Mouse (Mus musculus) mouse trophoblast stem cell (cell line): ENCODE data around the gene Gm4756.
"Not testable (repeated sequence)": the region's sequence is repeated elsewhere in the genome, so short reads cannot be mapped to it uniquely, and the experiment has no call there.

Source experiments
- in situ Hi-C, 2 experiments: fragments of 300-500 bp; cut with MseI, MboI; formaldehyde crosslinking; loops; 2 replicates in 1 of 2; 3 replicates in 1 of 2; pipeline ENCODE4 v1.15.1; 2025

Gm4756 gene

GRCm38 (mm10) chr12:72654698-72655097 lies 5.2 kb upstream of the Gm4756 start:
- in situ Hi-C loops: loop anchor here in 1 of 2 experiments (10.0 kb wide), 1 partner anchor 140 kb away; no protein-coding TSS in a partner anchor

- in situ Hi-C loops: loop anchor here in 1 of 2 experiments (5.0 kb wide), 1 partner anchor 187 kb away; no protein-coding TSS in a partner anchor
Measured at GRCm38 (mm10) chr12:72648921-72649320, 540 bp downstream of the Gm4756 start.

DNA sequence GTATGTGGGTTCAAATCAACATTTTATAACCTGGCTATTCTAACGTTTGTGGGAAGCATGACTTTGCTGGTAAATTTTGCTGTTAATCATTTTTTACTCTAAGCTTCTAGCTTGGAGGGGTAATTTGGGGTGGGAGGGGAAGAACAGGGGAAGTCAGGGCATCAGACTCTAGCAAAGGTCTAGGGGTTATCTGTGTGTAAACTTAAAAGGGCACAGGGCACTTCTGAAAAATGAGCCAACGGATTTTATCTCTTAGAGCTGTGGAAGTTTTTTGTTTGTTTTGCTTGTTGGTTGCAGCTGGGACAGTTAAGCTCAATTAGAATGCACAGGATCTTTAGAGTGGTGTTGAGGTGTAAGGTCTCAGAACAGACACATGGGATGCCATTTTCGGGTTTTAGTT lies 11.4 kb downstream of the Gm4756 start:
- in situ Hi-C loops: no loop called here

GRCm38 (mm10) chr12:72628751-72629150 lies 20.7 kb downstream of the Gm4756 start:
- in situ Hi-C loops: no loop called here

GRCm38 (mm10) chr12:72622853-72623496 lies 26.5 kb downstream of the Gm4756 start:
- in situ Hi-C loops: no loop called here

DNA sequence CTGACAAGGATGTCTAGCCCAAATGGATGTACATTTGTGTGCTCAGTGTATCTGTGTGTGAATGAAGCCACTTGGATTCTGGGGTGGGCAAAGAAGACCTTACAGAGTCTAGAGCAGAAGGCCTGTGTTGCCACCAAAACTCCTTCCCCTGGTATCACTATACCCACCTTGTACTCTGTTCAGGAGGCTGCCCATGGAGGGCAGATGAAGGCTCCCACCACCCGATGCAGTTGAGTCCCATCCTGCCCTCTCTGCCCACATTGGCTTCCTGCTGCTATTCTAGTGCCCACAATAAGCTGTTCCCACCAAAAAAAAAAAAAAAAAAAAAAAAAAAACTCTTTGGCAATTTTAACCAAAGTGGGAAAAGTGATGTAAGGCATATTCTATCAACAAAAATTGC lies 28.0 kb downstream of the Gm4756 start:
- in situ Hi-C loops: no loop called here

GRCm38 (mm10) chr12:72620856-72621255 lies 28.6 kb downstream of the Gm4756 start:
- in situ Hi-C loops: no loop called here

DNA sequence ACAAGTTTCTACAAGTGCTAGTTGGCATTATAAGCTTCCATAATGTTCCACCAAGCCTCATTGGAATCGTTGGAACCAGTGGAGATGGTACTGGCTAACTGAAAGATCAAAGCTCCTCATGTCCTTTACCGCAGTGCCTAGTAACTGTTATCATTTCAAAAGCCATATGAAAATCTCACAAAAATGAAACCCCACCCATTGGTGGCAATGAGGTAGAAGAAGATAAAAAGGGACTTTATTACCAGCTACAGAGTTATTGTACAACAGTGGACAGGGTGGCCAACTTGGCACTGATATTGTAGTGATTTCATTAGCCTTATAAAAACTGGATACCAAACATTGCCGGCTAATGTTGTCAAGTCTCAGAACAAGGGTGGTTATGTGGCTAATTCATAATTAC lies 37.4 kb downstream of the Gm4756 start:
- in situ Hi-C loops: no loop called here

DNA sequence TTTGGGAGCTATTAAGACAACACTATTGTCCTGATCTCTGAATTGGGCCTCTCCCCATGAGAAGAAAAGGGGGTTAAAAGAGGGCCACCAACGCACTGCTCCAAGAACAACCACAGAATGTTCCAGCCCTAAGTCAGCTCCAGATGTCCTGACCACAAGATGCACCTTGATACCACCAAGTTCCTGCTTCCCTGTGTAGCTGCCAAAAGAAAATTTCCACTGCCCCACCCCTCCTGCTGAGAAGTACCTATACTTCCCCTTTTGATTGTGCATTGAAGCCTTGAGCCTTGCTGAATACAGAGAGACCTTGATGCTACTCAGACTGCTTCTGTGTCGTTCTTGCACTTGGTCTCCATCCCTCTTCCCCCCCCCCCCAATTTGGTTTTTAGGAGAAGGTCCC lies 50.7 kb downstream of the Gm4756 start:
- in situ Hi-C loops: not testable (repeated sequence)

DNA sequence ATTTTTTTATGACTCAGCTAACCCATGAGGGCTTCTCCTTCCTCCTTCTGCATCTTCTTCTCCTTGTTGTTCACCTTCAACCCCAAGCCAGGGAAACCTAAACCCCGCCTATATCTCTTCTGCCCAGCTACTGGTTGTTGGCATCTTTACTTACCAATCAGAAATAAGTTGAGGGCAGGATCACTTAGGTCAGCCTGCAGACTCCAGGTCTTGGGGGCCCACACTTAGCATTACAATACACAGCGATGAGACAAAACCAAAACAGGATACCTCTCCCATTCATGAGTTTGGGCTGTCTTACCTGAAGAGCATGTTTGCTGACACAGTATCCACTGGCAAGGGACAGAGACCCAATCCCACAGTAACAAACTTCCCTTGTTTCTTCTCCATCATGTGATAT lies 55.5 kb downstream of the Gm4756 start:
- in situ Hi-C loops: no loop called here

DNA sequence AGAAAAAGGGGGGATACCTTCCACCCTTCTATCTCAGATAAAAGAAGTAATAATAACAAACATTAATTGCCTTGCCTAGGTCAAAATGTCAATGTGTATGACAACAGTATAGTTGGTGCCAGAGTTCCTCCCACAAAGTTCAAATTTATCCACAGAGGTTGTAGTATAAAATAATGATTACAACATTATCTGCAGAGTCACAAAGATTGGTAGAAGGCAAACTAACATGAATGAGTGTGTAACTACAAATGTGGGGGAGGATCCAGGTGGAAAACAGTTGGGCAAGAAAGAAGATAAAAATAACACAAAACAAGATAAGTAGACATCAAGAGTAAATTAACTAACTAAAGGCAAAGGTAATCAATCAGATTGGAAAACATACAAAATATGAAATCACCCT lies 56.5 kb downstream of the Gm4756 start:
- in situ Hi-C loops: no loop called here

DNA sequence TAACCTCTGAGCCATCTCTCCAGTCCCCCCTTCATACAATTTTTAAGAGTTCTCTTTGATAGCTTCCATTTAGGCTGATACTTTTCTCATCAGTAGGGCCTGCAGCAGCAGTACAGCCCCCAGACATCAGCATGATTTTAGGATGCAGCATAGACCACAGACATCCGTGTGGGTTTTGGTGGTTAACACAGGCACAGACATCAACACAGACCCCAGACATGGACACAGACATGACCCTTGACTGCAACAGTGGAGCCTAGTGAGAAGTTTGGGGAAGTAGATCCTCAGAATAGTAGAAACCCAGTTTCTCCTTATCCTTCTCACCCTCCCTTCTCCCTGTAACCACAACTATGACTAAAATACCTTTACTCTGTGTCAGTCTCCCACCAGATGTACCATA lies 64.1 kb downstream of the Gm4756 start:
- in situ Hi-C loops: no loop called here

DNA sequence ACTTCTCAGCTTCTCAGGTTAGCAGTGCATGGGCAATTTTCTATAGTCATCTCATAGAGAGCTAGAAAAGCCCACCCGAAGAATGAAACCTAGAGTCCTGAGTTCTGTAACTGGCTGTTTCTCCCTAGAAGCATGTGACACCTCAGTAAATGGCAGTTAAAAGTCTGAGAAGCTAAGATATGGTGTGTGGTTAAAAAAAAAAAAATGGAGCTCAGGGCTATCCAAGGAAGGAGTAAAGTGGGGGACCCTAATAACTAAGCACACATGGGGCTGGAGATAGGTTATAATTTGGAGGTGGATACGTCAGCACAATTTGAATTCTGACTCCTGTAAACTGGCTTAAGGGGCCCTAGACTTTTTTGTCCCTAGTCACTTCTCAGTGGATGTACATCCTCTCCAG lies 66.4 kb downstream of the Gm4756 start:
- in situ Hi-C loops: no loop called here

DNA sequence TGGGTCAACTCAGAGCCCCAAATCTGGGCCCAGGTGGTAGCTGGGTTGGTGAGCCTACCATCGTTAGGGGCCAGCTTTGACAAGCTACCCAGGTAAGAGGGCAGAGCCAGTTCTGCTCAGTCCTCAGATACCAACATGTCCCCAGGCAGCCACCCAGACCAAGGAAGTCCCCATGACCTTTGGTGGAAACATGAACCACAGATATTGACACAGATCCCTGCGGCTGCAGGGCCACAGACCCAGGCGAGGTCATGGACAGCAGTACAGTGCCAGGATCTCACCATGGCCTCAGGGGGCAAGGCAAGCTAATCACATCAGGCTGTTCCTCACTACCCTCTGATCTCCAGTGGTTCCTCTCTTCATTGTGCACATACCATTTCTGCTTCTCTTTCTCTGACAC lies 67.4 kb downstream of the Gm4756 start:
- in situ Hi-C loops: no loop called here

DNA sequence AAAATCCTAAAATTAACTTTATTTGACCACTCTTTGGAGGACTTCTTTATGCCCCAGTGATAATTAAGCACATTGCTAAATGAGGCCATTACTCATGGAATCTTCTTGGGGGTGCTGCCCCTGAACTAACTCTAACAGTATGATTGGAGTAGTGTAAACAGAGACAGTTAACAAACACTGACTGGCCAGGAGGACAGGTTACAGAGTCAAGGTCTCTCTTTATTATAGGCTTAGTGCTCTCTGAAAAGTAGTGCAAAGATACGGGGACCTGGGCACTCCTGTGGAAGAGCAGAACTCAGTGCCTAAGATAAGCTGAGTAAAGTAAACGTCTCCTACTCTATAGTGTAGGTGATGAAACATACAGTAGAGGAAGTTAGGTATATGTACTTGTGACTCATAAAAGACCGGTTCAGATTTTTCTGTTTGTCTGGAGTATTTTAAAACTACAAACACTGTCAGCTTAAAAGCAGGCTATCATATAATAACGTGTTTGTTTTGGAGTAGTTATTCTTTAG lies 85.1 kb downstream of the Gm4756 start:
- in situ Hi-C loops: no loop called here

DNA sequence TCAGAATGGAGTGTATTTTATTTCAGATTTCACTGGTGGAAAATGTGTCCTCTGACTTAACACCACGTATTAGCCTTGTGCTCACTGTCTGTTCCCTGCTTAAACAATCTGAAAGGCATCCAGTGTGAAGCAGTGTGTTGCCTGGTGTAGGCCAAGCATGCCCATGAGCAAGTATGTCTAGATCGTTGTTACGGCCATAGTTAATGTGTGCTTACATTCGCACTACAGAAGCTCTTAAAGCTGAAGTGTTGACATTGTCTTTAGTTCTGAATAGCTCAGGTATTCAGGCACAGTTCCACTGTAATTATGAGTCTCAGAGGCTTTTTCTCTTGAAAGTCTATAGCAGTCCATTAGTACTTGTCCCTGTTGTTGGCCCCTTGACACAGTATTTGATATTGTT lies 95.1 kb downstream of the Gm4756 start:
- in situ Hi-C loops: no loop called here

- in situ Hi-C loops: no loop called here
Measured at GRCm38 (mm10) chr12:72538571-72538970, 110.9 kb downstream of the Gm4756 start.

GRCm38 (mm10) chr12:72536021-72536597 lies 113.4 kb downstream of the Gm4756 start, which contains the start of gene Pcnx4:
Gene Pcnx4, plus strand, starts transcription at chr12:72536383.
- in situ Hi-C loops: no loop called here

DNA sequence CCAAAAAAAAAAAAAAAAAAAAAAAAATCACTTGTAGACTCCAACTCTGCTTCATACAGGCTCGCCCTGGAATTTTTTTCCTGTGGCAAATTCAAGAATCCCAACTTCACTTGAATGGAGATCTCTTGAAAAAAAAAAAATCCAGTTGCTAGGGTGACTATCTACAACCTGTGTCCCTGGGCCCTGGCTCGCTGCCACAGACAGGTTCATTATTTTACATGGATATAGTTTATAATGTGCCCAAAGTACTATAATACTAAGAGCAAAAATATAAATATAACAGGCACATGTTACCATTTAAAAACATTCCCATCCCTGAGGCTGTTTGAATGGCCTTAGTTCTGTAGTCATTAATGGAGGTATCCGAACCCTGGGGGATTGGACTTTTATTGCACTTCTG lies 113.9 kb downstream of the Gm4756 start:
- in situ Hi-C loops: no loop called here

DNA sequence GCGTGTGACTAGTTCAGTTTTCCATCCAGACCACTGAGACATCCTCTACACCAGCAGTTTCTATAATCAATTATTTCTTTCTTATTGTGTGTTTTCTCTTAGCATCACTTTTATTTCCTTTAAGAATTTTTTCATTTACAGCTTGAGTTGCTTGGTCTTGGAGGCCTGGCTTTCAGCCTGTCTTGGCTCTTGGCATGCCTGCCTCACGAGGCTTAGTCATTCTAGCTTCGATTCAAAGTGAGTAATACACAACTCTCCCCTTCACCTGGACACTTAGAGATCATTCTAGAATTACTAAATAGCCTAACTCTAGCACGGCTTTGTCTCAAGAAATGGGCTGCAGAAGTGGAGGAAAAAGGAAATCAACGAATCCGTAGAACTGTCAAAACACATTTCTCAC lies 115.5 kb downstream of the Gm4756 start:
- in situ Hi-C loops: no loop called here

DNA sequence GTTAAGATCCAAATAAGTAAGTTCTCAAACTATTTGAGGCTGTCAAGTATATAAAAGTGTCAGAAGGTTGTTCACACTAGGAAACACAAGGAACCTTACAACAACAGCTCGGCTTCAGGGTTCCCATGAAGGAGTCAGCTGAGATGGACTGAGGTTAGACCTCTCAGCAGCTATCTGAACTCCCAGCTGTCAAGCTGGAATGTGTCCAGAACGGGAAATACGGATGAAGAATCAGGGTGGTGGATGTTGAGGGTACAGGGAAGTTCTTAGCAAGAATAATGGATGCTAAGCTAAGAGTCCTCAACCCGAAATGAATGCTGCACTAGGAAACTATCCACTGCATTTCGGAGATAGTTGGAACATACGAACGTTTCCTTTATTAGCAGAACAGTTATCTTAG lies 117.2 kb downstream of the Gm4756 start:
- in situ Hi-C loops: no loop called here
